Mouse (Mus musculus): ENCODE results near the gene Slc16a2.

DNA sequence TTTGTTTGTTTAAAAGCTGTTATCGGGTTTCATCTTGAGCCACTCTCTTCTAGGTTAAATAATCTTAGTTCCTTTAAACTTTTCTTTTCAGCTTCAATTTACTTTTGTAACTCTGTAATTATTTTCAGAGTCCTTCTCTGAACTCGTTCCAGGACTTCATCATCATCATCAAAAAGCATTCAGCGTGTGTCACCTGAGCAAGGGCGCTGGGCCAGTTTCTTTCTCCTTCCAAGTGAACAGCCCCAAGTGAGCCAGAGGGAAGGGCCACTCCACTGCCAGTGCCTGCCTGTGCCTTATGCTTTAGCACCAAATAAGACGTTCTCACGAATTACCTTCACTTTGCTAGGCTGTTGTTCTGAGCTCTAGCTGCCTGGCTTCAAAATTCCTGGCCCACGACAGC, 108.9 kb downstream of the Slc16a2 start:
- no peak for TF ChIP-seq POLR2A (IDR thresholded peaks at IDR 0.05; ENCODE audit: insufficient read length, low read depth)
- no peak for TF ChIP-seq E2F4 (IDR thresholded peaks at IDR 0.05; ENCODE audit: insufficient read depth)
- TF ChIP-seq POLR2AphosphoS2 (IDR thresholded peaks at IDR 0.05; ENCODE audit: insufficient read length, low read depth), result no peak
- no peak for TF ChIP-seq MAX (IDR thresholded peaks at IDR 0.05; ENCODE audit: low read depth)
- TF ChIP-seq TCF12 (IDR thresholded peaks at IDR 0.05; ENCODE audit: insufficient read depth, poor library complexity, severe bottlenecking), result no peak
